Comparison of ENCODE assay signal across 33 mouse cellular contexts in genomic region chr3:126878233-126878632, GRCm38 (mm10).
"Had no signal": no experiment of that assay in that cellular context is flagged by ENCODE, and none has a peak within 500 bp of the region (broad histone marks: within the 10 kb centered on the region; RNA-seq: fewer than 3 reads in every experiment).

No protein-coding gene starts in this region.

- H3K4me2 ChIP-seq: heart, embryonic 11.5 days; heart, embryonic 12.5 days; heart, embryonic 13.5 days; heart, embryonic 15.5 days; hindbrain, embryonic 12.5 days; hindbrain, embryonic 13.5 days; hindbrain, embryonic 14.5 days; hindbrain, embryonic 15.5 days; kidney, embryonic 15.5 days had no signal

- H3K27ac ChIP-seq: heart, embryonic 10.5 days; heart, embryonic 13.5 days; heart, embryonic 15.5 days; hindbrain, embryonic 10.5 days; hindbrain, embryonic 12.5 days; hindbrain, embryonic 13.5 days; hindbrain, embryonic 14.5 days; hindbrain, embryonic 15.5 days; hindbrain, postnatal 0 days; kidney, embryonic 15.5 days; kidney, postnatal 0 days; layer of hippocampus, adult 2 months; left cerebral cortex, adult 2 months had no signal

- ATAC-seq: hindbrain, embryonic 16.5 days; hindbrain, postnatal 0 days; inflammation-experienced regulatory T-cells, adult 6 months had no signal

- H3K4me1 ChIP-seq: heart, embryonic 10.5 days; heart, embryonic 12.5 days; heart, embryonic 13.5 days; heart, embryonic 15.5 days; hindbrain, embryonic 10.5 days; hindbrain, embryonic 12.5 days; hindbrain, embryonic 13.5 days; hindbrain, embryonic 15.5 days; kidney, embryonic 15.5 days had no signal

- DNase-seq: heart, postnatal 10 days; heart, postnatal 14 days; heart, postnatal 36 days; heart, postnatal 4 days; kidney, adult 11 months; kidney, adult 18-20 months; kidney, adult 2 months; kidney, adult 8-10 months; kidney, adult 9 months; kidney, postnatal 10 days; kidney, postnatal 14 days; kidney, postnatal 25 days; kidney, postnatal 36 days; kidney, postnatal 4 days; layer of hippocampus, adult 9-11 months; layer of hippocampus, postnatal 36 days had no signal

- H3K9ac ChIP-seq: heart, embryonic 12.5 days; heart, embryonic 13.5 days; heart, embryonic 15.5 days; hindbrain, embryonic 12.5 days; hindbrain, embryonic 13.5 days; hindbrain, embryonic 14.5 days; hindbrain, embryonic 15.5 days; kidney, embryonic 15.5 days had no signal

- H3K4me3 ChIP-seq: heart, embryonic 10.5 days; heart, embryonic 12.5 days; heart, embryonic 13.5 days; heart, embryonic 15.5 days; hindbrain, embryonic 10.5 days; hindbrain, embryonic 12.5 days; hindbrain, embryonic 13.5 days; hindbrain, embryonic 15.5 days; kidney, embryonic 15.5 days; layer of hippocampus, adult 2 months; left cerebral cortex, adult 2 months had no signal

- H3K27me3 ChIP-seq: heart, embryonic 12.5 days; heart, embryonic 13.5 days; heart, embryonic 15.5 days; hindbrain, embryonic 12.5 days; hindbrain, embryonic 13.5 days; hindbrain, embryonic 15.5 days; kidney, embryonic 15.5 days had no signal

- H3K9me3 ChIP-seq: heart, embryonic 10.5 days; heart, embryonic 15.5 days; hindbrain, embryonic 10.5 days; hindbrain, embryonic 12.5 days; hindbrain, embryonic 13.5 days; hindbrain, embryonic 15.5 days; kidney, embryonic 15.5 days had no signal

- H3K36me3 ChIP-seq: heart, embryonic 10.5 days; heart, embryonic 12.5 days; heart, embryonic 13.5 days; heart, embryonic 15.5 days; hindbrain, embryonic 10.5 days; hindbrain, embryonic 12.5 days; hindbrain, embryonic 13.5 days; hindbrain, embryonic 15.5 days; kidney, embryonic 15.5 days had no signal
